ENCODE assay signal across 10 mouse cellular contexts in genomic region chr6:36955293-36955692, GRCm38 (mm10).
DNase-seq lines count a peak whose midpoint lies in the region; ATAC-seq and TF ChIP-seq lines count a peak whose summit lies in the region.
"Had no signal": no experiment of that assay in that cellular context is flagged by ENCODE, and none has a peak within 500 bp of the region (broad histone marks: within the 10 kb centered on the region; RNA-seq: fewer than 3 reads in every experiment).

No protein-coding gene starts in this region.

- TF ChIP-seq CTCF in gastrocnemius, adult 2 months (IDR thresholded peaks at IDR 0.05) = peak; percentile 57
- TF ChIP-seq CTCF in lung, adult 2 months (IDR thresholded peaks at IDR 0.05; ENCODE audit: insufficient read depth, low read length) = no peak
- peak; percentile 64 for TF ChIP-seq CTCF in stomach, postnatal 0 days (IDR thresholded peaks at IDR 0.05; ENCODE audit: low read depth)

- H3K9me3 ChIP-seq in stomach, postnatal 0 days (ENCODE audit: control insufficient read depth, low read length) = no peaks in the 10 kb centered on the region

- no peaks in the 10 kb centered on the region for H3K4me1 ChIP-seq in lung, adult 2 months (ENCODE audit: control insufficient read depth, insufficient read depth, low read length)
- H3K4me1 ChIP-seq in stomach, postnatal 0 days (replicated peaks; ENCODE audit: control insufficient read depth, insufficient read depth) = no peaks in the 10 kb centered on the region
- H3K4me1 ChIP-seq: megakaryocyte, embryonic 14.5 days had no signal

- no peak for TF ChIP-seq POLR2A in lung, adult 2 months (IDR thresholded peaks at IDR 0.05; ENCODE audit: borderline replicate concordance, extremely low read depth, low read depth, low read length)

- WGBS in lung, adult 2 months = 83% methylated on average over 4 of the region's 4 CpGs
- whole genome bisulfite sequencing in stomach, postnatal 0 days = 78% methylated on average over 4 of the region's 4 CpGs

- intact Hi-C loops in gastrocnemius, adult 2 months (cut with DNase I) = no loop called here

- H3K27ac ChIP-seq in gastrocnemius, adult 2 months = no peak overlapping the region
- no peak overlapping the region for H3K27ac ChIP-seq in stomach, postnatal 0 days (replicated peaks)

- ATAC-seq in stomach, postnatal 0 days (ENCODE audit: low FRiP score, low TSS enrichment) = no peak

- H3K27me3 ChIP-seq in stomach, postnatal 0 days (ENCODE audit: control insufficient read depth, insufficient read depth, low read length) = no peaks in the 10 kb centered on the region
- H3K27me3 ChIP-seq: megakaryocyte, embryonic 14.5 days had no signal

- H3K4me3 ChIP-seq in gastrocnemius, adult 2 months = no peak overlapping the region
- no peak overlapping the region for H3K4me3 ChIP-seq in lung, adult 2 months (replicated peaks; ENCODE audit: extremely low read depth, low read depth, low read length)
- H3K4me3 ChIP-seq in stomach, postnatal 0 days (ENCODE audit: low read depth, low read length) = no peak overlapping the region
- H3K4me3 ChIP-seq: megakaryocyte, embryonic 14.5 days had no signal

- H3K36me3 ChIP-seq in stomach, postnatal 0 days (ENCODE audit: control insufficient read depth, insufficient read depth, low read length) = no peaks in the 10 kb centered on the region

- H3K4me2 ChIP-seq in stomach, postnatal 0 days (replicated peaks; ENCODE audit: low read depth) = no peak overlapping the region

- no peak for TF ChIP-seq EP300 in stomach, postnatal 0 days (optimal IDR thresholded peaks at IDR 0.05)

- no peak overlapping the region for H3K9ac ChIP-seq in stomach, postnatal 0 days (ENCODE audit: low read length)

- no peak for DNase-seq in gastrocnemius, adult 2 months
- no peak for DNase-seq in gastrocnemius, adult 18-20 months (ENCODE audit: low spot score)
- DNase-seq in lung, postnatal 36 days = peak; percentile 8
- DNase-seq in lung, adult 2 months = no peak
- DNase-seq in embryo, embryonic 10.5 days (ENCODE audit: low spot score) = peak; percentile 57
- no peak for DNase-seq in stomach, postnatal 0 days (ENCODE audit: low spot score)
- DNase-seq in spleen, postnatal 4 days (ENCODE audit: low spot score in 2 of 2) = no peak
- no peak for DNase-seq in thymus, adult 18-20 months
- DNase-seq: kidney, adult 11 months had no signal

Comparison
In these comparisons a context has a peak if more than half of its experiments do, and no peak if none do; other contexts are left out.
1. DNase-seq: peak in lung, postnatal 36 days (single experiment) and embryo, embryonic 10.5 days (single experiment); none in gastrocnemius, adult 2 months (single experiment), gastrocnemius, adult 18-20 months (single experiment), lung, adult 2 months (single experiment), stomach, postnatal 0 days (single experiment), spleen, postnatal 4 days (0 of 2) and thymus, adult 18-20 months (0 of 2).